9 mouse cellular contexts compared by ENCODE assay signal in genomic region chr10:25239156-25239555, GRCm38 (mm10).
A peak's percentile ranks its signal among the peaks of the same experiment; 100 is the strongest.
DNase-seq lines count a peak whose midpoint lies in the region; ATAC-seq lines count a peak whose summit lies in the region.
"Had no signal": no experiment of that assay in that cellular context is flagged by ENCODE, and none has a peak within 500 bp of the region (broad histone marks: within the 10 kb centered on the region; RNA-seq: fewer than 3 reads in every experiment).

No protein-coding gene starts in this region.

- ATAC-seq in cerebellum, adult (ENCODE audit: insufficient number of reproducible peaks, low FRiP score, low TSS enrichment) = peak; percentile 64; the same call in 1 of the 2 replicates
- peak; percentile 59; the same call in 1 of the 2 replicates for ATAC-seq in forebrain, embryonic 13.5 days

- peak; percentile 47 for DNase-seq in adrenal gland, postnatal 14 days
- no peak for DNase-seq in adrenal gland, adult 18-20 months (ENCODE audit: low spot score in 2 of 2)
- DNase-seq in 416B (ENCODE audit: low read depth) = peak; percentile 41
- DNase-seq in layer of hippocampus, postnatal 25 days (ENCODE audit: extremely low spot score in 1 of 2, low spot score in 1 of 2) = peak; percentile 13 to 49
- peak; percentile 13 for DNase-seq in naive thymus-derived CD4-positive, alpha-beta T cell, adult 2 months (ENCODE audit: low read depth)
- peak; percentile 71 for DNase-seq in thymus, postnatal 4 days

- WGBS in forebrain, embryonic 13.5 days = 32% methylated on average over 9 of the region's 9 CpGs

- H3K9me3 ChIP-seq in forebrain, embryonic 13.5 days (replicated peaks) = no peaks in the 10 kb centered on the region
- H3K9me3 ChIP-seq: heart, embryonic 15.5 days had no signal

- H3K36me3 ChIP-seq in forebrain, embryonic 13.5 days (ENCODE audit: poor library complexity, severe bottlenecking) = no peaks in the 10 kb centered on the region
- H3K36me3 ChIP-seq: heart, embryonic 15.5 days had no signal

- no peaks in the 10 kb centered on the region for H3K27me3 ChIP-seq in forebrain, embryonic 13.5 days
- H3K27me3 ChIP-seq: heart, embryonic 15.5 days had no signal

- no peak overlapping the region for H3K27ac ChIP-seq in forebrain, embryonic 13.5 days
- H3K27ac ChIP-seq: heart, embryonic 15.5 days had no signal

- no peak overlapping the region for H3K4me2 ChIP-seq in forebrain, embryonic 13.5 days
- H3K4me2 ChIP-seq: heart, embryonic 15.5 days had no signal

- no peaks in the 10 kb centered on the region for H3K4me1 ChIP-seq in forebrain, embryonic 13.5 days
- H3K4me1 ChIP-seq: heart, embryonic 15.5 days had no signal

- H3K4me3 ChIP-seq in forebrain, embryonic 13.5 days = no peak overlapping the region
- H3K4me3 ChIP-seq: heart, embryonic 15.5 days had no signal

- no peak overlapping the region for H3K9ac ChIP-seq in forebrain, embryonic 13.5 days
- H3K9ac ChIP-seq: heart, embryonic 15.5 days had no signal

Comparison
In these comparisons a context has a peak if more than half of its experiments do, and no peak if none do; other contexts are left out.
1. DNase-seq: peak in adrenal gland, postnatal 14 days (single experiment), 416B (single experiment), layer of hippocampus, postnatal 25 days (2 of 2), naive thymus-derived CD4-positive, alpha-beta T cell, adult 2 months (single experiment) and thymus, postnatal 4 days (single experiment); none in adrenal gland, adult 18-20 months (0 of 2).